Comparison of ENCODE assay signal across 8 mouse cellular contexts in genomic region chr17:24208641-24209042, GRCm38 (mm10). TPM values are rescaled to one million over a fixed set of nuclear protein-coding genes. Genes with fewer than 3 reads are reported as not detected.
DNase-seq lines count a peak whose midpoint lies in the region; ATAC-seq and TF ChIP-seq lines count a peak whose summit lies in the region.

No protein-coding gene starts in this region.

- intact Hi-C loops in left cerebral cortex, postnatal 25 days (cut with DNase I): loop anchor here (5.0 kb wide), 1 partner anchor 144 kb away; the partner anchor contains the start of genes Abca17 and Abca3
- intact Hi-C loops in left cerebral cortex, postnatal 4 days (cut with DNase I): no loop called here

- ATAC-seq in heart, embryonic 15.5 days (replicated peaks; ENCODE audit: insufficient number of reproducible peaks, insufficient read depth, low FRiP score, low read depth): no peak
- ATAC-seq in limb, embryonic 13.5 days (ENCODE audit: low FRiP score, low read depth): no peak
- no peak for ATAC-seq in neural tube, embryonic 14.5 days (ENCODE audit: low read depth)

- no peak for TF ChIP-seq CTCF in kidney, adult 2 months (conservative IDR thresholded peaks at IDR 0.05; ENCODE audit: insufficient read depth, insufficient read length, low read depth, low read length)

- peak; percentile 31 for DNase-seq in kidney, adult 2 months
- DNase-seq in kidney, adult 11 months: no peak
- peak; percentile 52 to 58 for DNase-seq in cerebellum, postnatal 25 days
- DNase-seq in left cerebral cortex, postnatal 25 days (ENCODE audit: low spot score in 2 of 2): no peak
- DNase-seq in left cerebral cortex, postnatal 4 days: no peak

- peak overlapping the region; percentile 45 for H3K4me3 ChIP-seq in kidney, adult 2 months (ENCODE audit: insufficient read depth, low read depth, low read length)
- H3K4me3 ChIP-seq in heart, embryonic 15.5 days: peak overlapping the region; percentile 53
- peak overlapping the region; percentile 69 for H3K4me3 ChIP-seq in limb, embryonic 13.5 days
- peak overlapping the region; percentile 36 for H3K4me3 ChIP-seq in neural tube, embryonic 14.5 days (ENCODE audit: low read depth, low read length)

- 10% methylated on average over 29 of the region's 29 CpGs for WGBS in kidney, adult 2 months
- WGBS in heart, embryonic 15.5 days: 4% methylated on average over 29 of the region's 29 CpGs
- WGBS in limb, embryonic 13.5 days: under 1% methylated on average over 29 of the region's 29 CpGs
- WGBS in neural tube, embryonic 14.5 days: 2% methylated on average over 29 of the region's 29 CpGs

- H3K9me3 ChIP-seq in heart, embryonic 15.5 days (replicated peaks): no peaks in the 10 kb centered on the region
- no peaks in the 10 kb centered on the region for H3K9me3 ChIP-seq in limb, embryonic 13.5 days
- H3K9me3 ChIP-seq in neural tube, embryonic 14.5 days (ENCODE audit: control insufficient read depth, low read length): no peaks in the 10 kb centered on the region

- no peaks in the 10 kb centered on the region for H3K36me3 ChIP-seq in kidney, adult 2 months (ENCODE audit: control insufficient read depth, insufficient read depth, low read length)
- H3K36me3 ChIP-seq in heart, embryonic 15.5 days: no peaks in the 10 kb centered on the region
- H3K36me3 ChIP-seq in limb, embryonic 13.5 days: no peaks in the 10 kb centered on the region
- H3K36me3 ChIP-seq in neural tube, embryonic 14.5 days (ENCODE audit: control insufficient read depth, insufficient read depth, low read length): no peaks in the 10 kb centered on the region

- no peak for TF ChIP-seq POLR2A in kidney, adult 2 months (IDR thresholded peaks at IDR 0.05; ENCODE audit: low read depth, low read length)

- H3K4me2 ChIP-seq in heart, embryonic 15.5 days: peak overlapping the region; percentile 80
- peak overlapping the region; percentile 98 for H3K4me2 ChIP-seq in limb, embryonic 13.5 days (replicated peaks)
- peak overlapping the region; percentile 92 for H3K4me2 ChIP-seq in neural tube, embryonic 14.5 days (ENCODE audit: low read depth, low read length)

- H3K27ac ChIP-seq in kidney, adult 2 months (ENCODE audit: insufficient read depth, low read depth, low read length): no peak overlapping the region
- peak overlapping the region; percentile 66 for H3K27ac ChIP-seq in heart, embryonic 15.5 days
- H3K27ac ChIP-seq in limb, embryonic 13.5 days: peak overlapping the region; percentile 97
- H3K27ac ChIP-seq in neural tube, embryonic 14.5 days (ENCODE audit: low read depth, low read length): peak overlapping the region; percentile 79

- H3K9ac ChIP-seq in heart, embryonic 15.5 days: peak overlapping the region; percentile 70
- peak overlapping the region; percentile 88 for H3K9ac ChIP-seq in limb, embryonic 13.5 days
- H3K9ac ChIP-seq in neural tube, embryonic 14.5 days (replicated peaks; ENCODE audit: low read depth, low read length): peak overlapping the region; percentile 66

- H3K27me3 ChIP-seq in kidney, adult 2 months (replicated peaks; ENCODE audit: control insufficient read depth, insufficient read depth, low read length): no peaks in the 10 kb centered on the region
- peaks cover 51% of the 10 kb centered on the region for H3K27me3 ChIP-seq in heart, embryonic 15.5 days
- H3K27me3 ChIP-seq in limb, embryonic 13.5 days: no peaks in the 10 kb centered on the region
- H3K27me3 ChIP-seq in neural tube, embryonic 14.5 days (ENCODE audit: control insufficient read depth, insufficient read depth, low read length): 0 out of 2 replicates have a peak, but pooled peaks cover 4% of the 10 kb centered on the region

- peaks cover 8% of the 10 kb centered on the region; the same call in 1 of the 2 replicates for H3K4me1 ChIP-seq in kidney, adult 2 months (ENCODE audit: control insufficient read depth, insufficient read depth, low read length)
- peaks cover 71% of the 10 kb centered on the region for H3K4me1 ChIP-seq in heart, embryonic 15.5 days (replicated peaks)
- peaks cover 77% of the 10 kb centered on the region for H3K4me1 ChIP-seq in limb, embryonic 13.5 days
- peaks cover 65% of the 10 kb centered on the region for H3K4me1 ChIP-seq in neural tube, embryonic 14.5 days (ENCODE audit: control insufficient read depth, insufficient read depth, low read length)

RNA-seq across cellular contexts. Expression of gene Ntn3, which starts 0.7 kb away (rescaled TPM):
- polyA plus RNA-seq in kidney, adult 2 months (2012; rRNA removed): 0.72 and 1.2 TPM in 2 replicates
- polyA plus RNA-seq in heart, embryonic 15.5 days (2015; fragmentation: Nextera tagmentation; extraction: Ambion mirVana): 1.9 and 2.9 TPM in 2 replicates
- 14.5 and 14.9 TPM in 2 replicates for polyA plus RNA-seq in limb, embryonic 13.5 days (2015; fragmentation: Nextera tagmentation; extraction: Ambion mirVana)
- 5.0 and 5.3 TPM in 2 replicates for polyA plus RNA-seq in neural tube, embryonic 14.5 days (2014; fragmentation: Nextera tagmentation; extraction: Ambion mirVana)
- total RNA-seq in left cerebral cortex, postnatal 25 days (2021): 10 to 100 TPM in 1 of 2 experiments, 1 to 10 TPM in 1; 9.8 to 10.8 TPM
- total RNA-seq in left cerebral cortex, postnatal 4 days (2021): 10 to 100 TPM; 15.8 to 16.4 TPM

RNA-seq across cellular contexts. Expression of gene Tbc1d24, which starts 3.3 kb away (rescaled TPM):
- 14.4 and 15.0 TPM in 2 replicates for polyA plus RNA-seq in kidney, adult 2 months (2012; rRNA removed)
- 3.6 and 3.8 TPM in 2 replicates for polyA plus RNA-seq in heart, embryonic 15.5 days (2015; fragmentation: Nextera tagmentation; extraction: Ambion mirVana)
- 9.1 and 10.2 TPM in 2 replicates for polyA plus RNA-seq in limb, embryonic 13.5 days (2015; fragmentation: Nextera tagmentation; extraction: Ambion mirVana)
- polyA plus RNA-seq in neural tube, embryonic 14.5 days (2014; fragmentation: Nextera tagmentation; extraction: Ambion mirVana): 29.2 and 34.7 TPM in 2 replicates
- total RNA-seq in left cerebral cortex, postnatal 25 days (2021): 10 to 100 TPM; 63.7 to 68.9 TPM
- total RNA-seq in left cerebral cortex, postnatal 4 days (2021): 10 to 100 TPM; 82.8 to 91.5 TPM

RNA-seq across cellular contexts. Expression of gene Tedc2, which starts 12.0 kb away (rescaled TPM):
- polyA plus RNA-seq in kidney, adult 2 months (2012; rRNA removed): 4.6 and 5.2 TPM in 2 replicates
- polyA plus RNA-seq in heart, embryonic 15.5 days (2015; fragmentation: Nextera tagmentation; extraction: Ambion mirVana): 4.3 and 7.3 TPM in 2 replicates
- polyA plus RNA-seq in limb, embryonic 13.5 days (2015; fragmentation: Nextera tagmentation; extraction: Ambion mirVana): 15.8 and 16.3 TPM in 2 replicates
- 10.0 and 11.2 TPM in 2 replicates for polyA plus RNA-seq in neural tube, embryonic 14.5 days (2014; fragmentation: Nextera tagmentation; extraction: Ambion mirVana)
- total RNA-seq in left cerebral cortex, postnatal 25 days (2021): 1 to 10 TPM; 9.2 to 10.0 TPM
- 10 to 100 TPM; 12.6 to 13.7 TPM for total RNA-seq in left cerebral cortex, postnatal 4 days (2021)

RNA-seq across cellular contexts. Expression of gene Atp6v0c, which starts 39.1 kb away (rescaled TPM):
- polyA plus RNA-seq in kidney, adult 2 months (2012; rRNA removed): 2,489 and 2,561 TPM in 2 replicates
- 447 and 510 TPM in 2 replicates for polyA plus RNA-seq in heart, embryonic 15.5 days (2015; fragmentation: Nextera tagmentation; extraction: Ambion mirVana)
- polyA plus RNA-seq in limb, embryonic 13.5 days (2015; fragmentation: Nextera tagmentation; extraction: Ambion mirVana): 446 and 468 TPM in 2 replicates
- 1,444 and 1,794 TPM in 2 replicates for polyA plus RNA-seq in neural tube, embryonic 14.5 days (2014; fragmentation: Nextera tagmentation; extraction: Ambion mirVana)
- 1,000 to 10,000 TPM; 1,342 to 1,424 TPM for total RNA-seq in left cerebral cortex, postnatal 25 days (2021)
- 100 to 1,000 TPM; 770 to 834 TPM for total RNA-seq in left cerebral cortex, postnatal 4 days (2021)

RNA-seq across cellular contexts. Expression of gene Ccnf, which starts 42.6 kb away (rescaled TPM):
- polyA plus RNA-seq in kidney, adult 2 months (2012; rRNA removed): 0.56 and 0.61 TPM in 2 replicates
- polyA plus RNA-seq in heart, embryonic 15.5 days (2015; fragmentation: Nextera tagmentation; extraction: Ambion mirVana): 29.2 and 36.1 TPM in 2 replicates
- polyA plus RNA-seq in limb, embryonic 13.5 days (2015; fragmentation: Nextera tagmentation; extraction: Ambion mirVana): 65.4 and 67.0 TPM in 2 replicates
- polyA plus RNA-seq in neural tube, embryonic 14.5 days (2014; fragmentation: Nextera tagmentation; extraction: Ambion mirVana): 7.0 and 11.1 TPM in 2 replicates
- total RNA-seq in left cerebral cortex, postnatal 25 days (2021): 1 to 10 TPM; 6.5 to 6.9 TPM
- total RNA-seq in left cerebral cortex, postnatal 4 days (2021): 1 to 10 TPM; 9.1 to 9.8 TPM

Comparison
In these comparisons a context has a peak if more than half of its experiments do, and no peak if none do; other contexts are left out.
1. DNase-seq: peak in kidney, adult 2 months (single experiment) and cerebellum, postnatal 25 days (2 of 2); none in kidney, adult 11 months (single experiment), left cerebral cortex, postnatal 25 days (0 of 2) and left cerebral cortex, postnatal 4 days (single experiment).
2. Peak in every context shown above with its lines, with median percentiles within 50 percentile points of each other: H3K4me3 ChIP-seq, H3K4me2 ChIP-seq and H3K9ac ChIP-seq.